Mouse (Mus musculus): Measurements from ENCODE around the gene Map7.
A peak's percentile ranks its signal among the peaks of the same experiment; 100 is the strongest.

Map7 gene

DNA sequence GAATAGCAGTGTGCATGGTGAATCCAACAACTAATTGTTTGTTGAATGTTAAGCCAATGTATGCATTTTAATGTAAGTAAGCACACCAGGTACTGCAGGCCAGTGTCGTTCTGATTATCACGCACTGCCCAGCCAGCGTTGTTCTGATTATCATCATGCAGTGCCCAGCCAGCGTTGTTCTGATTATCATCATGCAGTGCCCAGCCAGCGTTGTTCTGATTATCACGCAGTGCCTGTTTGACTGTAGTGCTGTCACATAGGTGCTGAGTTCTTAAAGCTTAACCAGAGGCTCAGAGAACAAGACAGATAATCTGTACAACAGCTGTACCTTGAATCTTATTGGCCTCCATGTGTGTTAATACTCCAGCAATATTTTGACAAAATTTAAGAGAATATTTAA is 88.0 kb downstream of the Map7 start:
- no peak for DNase-seq

DNA sequence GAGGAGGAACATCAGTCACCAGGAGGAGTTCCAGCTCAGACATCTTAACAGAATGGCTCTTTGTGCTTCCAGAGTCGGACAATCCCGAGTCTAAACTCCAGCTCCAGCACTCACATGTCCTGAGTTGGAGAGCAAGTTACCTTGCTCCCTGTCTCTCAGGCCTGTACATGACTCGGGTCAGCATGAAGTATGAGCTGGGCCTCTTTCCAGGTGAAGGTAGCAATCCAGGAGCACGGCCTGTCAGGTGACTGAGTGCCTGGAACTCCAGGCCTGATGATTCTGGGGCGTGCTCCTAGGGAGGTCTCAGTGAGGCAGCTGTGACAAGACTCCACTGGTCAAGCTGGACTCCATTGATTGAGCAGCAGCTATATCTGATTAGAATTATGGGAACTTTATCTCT is 90.0 kb downstream of the Map7 start:
- DNase-seq, result no peak

DNA sequence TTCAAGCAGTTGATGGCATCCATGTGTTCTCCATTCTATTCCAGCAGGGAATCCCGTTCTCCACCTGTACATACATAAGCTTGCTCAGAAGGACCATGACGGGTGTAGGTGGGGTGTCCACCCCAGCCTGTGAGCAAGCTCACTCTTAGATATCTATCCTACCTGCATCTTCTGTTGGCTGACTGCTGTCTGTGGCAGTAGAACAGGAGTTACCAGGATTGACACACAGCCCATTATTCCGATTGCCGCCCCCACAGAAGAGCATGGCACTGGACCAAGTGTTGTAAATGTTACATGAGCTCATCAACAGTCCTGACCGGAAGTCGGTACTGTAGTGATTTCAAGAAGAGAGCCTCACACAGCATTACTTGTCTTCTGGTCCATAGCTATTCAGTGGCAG is 92.6 kb downstream of the Map7 start:
- DNase-seq, result peak; percentile 82

DNA sequence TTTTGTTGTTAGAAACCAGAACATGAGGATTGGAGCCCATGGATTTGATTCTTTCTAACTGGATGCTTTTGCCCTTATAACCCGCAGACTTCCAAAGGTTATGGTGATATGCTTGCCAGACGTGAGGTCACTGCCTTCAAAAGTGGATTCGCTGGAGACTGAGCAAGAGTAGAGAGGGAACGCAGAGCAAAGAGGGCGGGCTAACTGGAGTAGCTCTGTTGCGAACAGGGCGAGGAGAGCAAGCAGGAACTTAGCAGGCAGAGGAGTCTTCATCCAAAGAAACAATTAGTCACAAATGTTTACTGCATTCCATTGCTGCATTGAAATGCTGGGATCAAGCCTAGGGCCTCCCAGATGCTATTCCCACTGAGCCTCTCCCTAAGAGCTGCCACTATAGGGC is 95.0 kb downstream of the Map7 start:
- no peak for DNase-seq

DNA sequence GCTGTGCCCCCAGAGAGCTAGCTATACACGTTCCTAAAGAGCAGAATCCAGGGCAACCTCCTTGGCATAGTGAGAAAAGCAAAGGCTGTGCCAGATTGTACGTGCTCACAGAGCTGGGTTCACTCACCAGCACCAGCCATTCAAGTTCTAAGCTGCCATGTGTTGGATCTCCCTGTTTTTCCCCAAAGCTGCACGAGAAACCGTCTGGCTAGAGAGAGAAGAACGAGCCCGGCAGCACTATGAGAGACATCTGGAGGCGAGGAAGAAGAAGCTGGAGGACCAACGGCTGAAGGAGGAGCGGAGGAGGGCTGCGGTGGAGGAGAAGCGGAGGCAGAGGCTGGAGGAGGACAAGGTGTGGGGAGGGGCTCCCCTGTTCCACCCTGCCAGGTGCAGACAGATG is 96.8 kb downstream of the Map7 start:
- no peak for DNase-seq

DNA sequence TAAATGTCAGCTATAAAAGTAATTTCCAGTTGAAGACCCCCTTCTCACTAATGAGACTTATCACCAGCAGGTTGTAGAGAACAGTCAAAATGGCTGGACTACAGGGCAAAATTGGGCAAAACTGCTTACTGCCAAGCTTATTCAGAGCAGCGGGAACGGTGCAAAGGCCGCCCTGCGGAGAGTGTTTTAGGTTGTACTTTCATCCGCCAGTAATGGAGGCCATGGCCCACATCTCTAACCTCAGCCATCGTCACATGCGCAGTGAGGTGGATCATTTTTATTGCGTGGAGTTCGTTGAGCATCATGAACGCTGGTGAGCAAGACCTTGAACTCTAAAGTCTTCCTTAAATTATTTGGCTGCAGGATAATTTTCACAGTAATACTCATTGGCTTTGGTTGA is 100.8 kb downstream of the Map7 start:
- DNase-seq, result no peak

DNA sequence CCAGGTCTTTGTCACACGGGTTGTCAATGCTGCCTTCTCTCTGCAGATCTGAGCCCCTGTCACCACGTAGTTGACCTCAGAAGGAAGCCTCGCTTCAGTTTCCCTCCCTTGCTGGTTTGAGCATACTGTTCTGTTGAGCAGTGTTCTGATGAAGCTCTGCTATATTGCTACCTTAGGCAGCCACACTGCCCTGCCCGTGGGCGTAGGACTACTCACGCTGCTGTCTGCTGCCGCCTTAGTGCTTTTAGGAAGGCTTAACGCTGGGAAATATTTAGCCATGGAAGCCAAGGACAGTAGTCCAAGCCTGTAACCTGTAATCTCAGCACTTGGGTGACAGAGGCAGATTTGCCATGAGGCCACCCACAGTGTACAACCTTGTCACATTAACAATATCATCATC is 107.3 kb downstream of the Map7 start:
- no peak for DNase-seq

DNA sequence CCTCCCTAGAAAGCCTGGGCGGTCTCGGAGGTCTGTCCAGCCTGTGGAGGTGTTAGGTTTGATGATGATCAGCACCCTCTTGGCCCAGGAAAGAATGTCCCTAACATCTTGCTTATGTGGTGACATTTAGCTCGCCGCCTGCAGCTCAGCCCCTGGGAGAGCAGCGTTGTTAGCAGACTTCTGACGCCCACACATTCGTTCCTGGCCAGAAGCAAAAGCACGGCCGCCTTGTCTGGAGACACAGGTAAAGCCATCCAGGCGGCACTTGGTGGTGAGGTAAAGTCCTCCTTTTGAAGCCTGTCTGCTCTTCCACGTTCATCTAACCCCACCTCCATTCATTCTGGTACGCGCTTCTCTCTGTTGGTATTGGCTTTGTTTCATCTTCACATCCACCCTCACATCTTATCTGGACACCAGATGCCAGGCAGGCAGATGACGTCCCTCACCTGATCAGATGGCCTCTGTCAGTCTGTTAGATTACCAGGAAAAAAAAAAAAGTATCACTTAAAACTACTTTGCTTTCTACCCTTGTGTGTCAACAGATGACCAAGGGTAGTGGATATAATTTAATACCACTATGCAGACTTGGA is 108.9 kb downstream of the Map7 start:
- DNase-seq, result peak; percentile 74

DNA sequence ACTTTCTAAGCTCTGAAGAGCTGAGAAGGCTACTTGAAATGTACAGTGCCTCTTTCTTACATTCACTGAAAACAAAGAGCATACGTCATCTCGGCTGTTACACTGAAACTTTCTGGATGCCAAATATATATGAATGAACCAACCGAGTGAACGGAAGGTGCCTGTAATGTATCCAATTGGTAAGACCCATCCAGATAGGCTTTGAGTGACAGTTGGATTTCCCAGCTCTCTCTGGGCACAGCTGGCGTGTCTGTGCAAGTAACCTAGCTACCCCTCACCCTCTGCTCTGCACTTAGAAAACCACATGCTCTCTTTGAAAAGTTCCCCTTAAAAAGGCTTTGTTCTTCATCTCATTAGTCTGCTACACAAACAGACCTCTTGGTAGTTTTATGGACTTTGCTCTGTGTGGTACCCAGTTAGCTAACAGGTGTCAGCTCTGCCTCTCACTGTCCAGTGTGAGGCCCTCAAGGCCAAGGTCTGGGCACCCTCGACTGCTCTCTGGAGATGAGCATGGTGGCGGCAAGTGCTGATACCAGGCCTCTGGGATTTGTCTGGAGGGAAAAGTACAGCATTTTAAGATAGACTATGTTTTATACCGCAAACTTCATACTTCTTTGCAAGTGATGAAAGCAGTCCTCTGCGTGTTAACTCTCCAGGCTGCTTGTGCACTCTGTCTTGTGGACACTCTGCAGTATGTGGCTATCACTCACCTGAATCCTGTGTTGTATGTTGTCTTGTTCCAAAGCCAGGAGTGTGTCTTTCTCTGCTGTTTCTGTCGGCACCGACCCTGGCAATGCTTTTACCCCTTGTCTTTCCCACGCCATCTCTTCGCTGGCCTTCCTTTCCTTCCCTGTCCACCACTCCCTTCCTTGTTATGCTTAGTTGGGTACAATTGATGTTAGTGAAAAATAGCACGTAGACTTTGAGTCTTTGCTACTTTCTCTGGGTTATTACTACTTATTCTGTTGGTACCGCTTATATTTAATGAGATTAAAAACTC is 109.8 kb downstream of the Map7 start:
- peak; percentile 76 for DNase-seq

DNA sequence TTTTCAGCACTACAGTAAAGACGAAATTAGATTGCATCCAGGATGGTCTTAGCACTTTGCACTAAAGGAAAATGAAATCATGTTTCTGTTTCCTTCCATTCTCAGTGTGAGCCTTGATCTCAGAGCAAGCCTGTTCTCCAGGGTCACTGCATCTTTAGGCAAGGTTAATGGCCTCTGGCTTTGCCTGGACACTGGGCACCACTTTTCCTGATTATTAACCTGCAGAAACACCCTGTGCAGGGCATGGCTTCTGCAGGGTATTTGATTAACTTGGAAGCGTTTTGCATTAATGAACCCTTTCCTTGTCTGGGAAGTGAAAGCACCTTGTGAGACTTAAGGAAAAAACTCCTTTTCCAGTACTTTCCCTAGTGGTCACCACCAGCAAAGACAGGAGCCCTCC is 111.2 kb downstream of the Map7 start:
- no peak for DNase-seq

DNA sequence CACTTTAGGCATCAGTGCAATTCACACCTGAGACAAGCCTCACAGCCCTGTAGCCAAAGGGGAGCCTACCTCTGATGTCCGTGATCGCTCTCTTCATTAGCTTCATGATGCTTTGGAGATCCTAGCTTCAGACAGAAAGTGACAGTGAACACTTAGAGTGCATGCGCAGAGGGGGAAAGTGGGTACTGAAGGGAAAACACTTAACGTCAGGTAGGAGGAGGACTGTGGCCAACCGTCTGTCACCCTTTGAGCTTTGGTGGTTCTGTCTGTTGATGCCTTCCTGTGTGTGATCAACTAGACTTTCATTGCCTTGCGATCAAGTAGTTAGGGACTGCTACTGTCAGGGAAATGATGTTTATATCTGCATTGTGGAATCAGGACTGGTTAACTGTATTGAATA is 114.6 kb downstream of the Map7 start:
- DNase-seq, result no peak

DNA sequence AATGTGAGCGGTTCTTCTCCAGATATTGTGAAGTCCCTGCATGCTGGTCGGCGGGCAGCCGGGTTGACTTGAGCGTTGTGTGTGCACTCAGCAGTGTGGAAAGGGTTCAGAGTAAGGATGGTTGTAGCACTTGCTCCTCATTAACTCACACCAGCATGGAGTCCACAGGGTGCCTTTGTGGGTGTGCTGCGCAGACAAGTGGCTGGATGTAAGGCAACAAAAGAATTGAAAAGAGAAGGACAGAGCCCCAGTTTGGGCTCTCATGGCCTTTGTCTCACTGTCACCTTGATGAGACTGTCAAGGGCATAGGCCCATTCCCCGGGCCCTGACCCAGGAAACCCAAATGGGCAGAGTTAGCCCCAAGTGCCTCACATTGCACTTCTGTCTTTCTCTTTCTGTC is 116.2 kb downstream of the Map7 start:
- no peak for DNase-seq

DNA sequence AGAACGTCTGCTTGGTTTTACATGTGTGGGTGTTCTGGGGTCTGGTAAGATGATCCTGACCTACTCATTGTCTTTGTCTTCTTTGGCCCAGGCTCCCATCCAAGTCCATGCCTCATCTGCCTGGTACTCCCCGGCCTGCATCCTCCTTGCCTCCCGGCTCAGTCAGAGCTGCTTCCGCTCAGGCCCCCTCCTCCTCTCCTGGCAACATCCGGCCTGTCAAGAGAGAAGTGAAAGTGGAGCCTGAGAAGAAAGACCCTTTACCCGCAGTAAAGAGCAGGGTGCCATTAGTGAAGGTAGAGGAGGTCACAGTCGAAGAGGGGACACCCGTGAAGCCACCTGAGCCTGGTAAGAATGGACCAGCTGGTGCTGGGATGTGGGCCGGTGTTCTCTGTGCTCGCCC is 118.8 kb downstream of the Map7 start:
- DNase-seq, result no peak

DNA sequence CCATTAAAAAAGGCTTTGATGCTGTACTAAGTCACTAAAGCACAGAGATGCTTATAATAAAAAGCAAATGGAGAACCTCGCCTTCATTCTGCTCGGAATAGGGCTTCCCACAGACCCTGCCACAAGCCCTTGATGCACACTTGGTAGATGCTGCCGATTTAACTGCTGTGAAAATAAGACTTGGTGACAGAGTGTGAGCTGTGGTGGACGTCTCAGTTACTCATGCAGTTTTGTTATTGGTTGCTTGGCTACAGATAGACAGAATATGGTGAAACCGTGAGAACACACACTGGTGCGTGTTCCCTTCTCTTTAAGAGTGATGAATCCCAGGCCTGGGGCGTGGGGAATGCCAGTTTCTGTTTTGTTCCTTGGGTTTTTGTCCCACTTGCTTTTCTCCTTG is 120.7 kb downstream of the Map7 start:
- no peak for DNase-seq

DNA sequence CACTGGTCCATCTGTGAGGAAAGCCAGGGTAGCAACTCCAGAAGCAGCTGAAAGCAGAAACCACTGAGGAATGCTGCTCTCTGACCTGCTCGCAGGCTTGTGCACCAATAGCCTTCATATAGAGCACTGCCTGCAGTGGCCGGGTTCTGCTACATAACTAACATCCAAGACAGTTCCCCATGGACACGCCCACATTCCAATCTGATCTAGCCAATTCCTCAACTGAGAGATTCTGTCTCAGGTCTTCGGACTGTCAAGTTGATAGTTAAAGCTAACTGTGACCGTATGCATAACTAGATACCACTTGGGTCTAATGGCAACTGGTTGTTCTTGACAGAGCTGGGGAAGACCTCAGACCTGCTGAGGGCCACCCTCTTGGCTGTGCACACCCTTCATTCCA is 124.1 kb downstream of the Map7 start:
- DNase-seq, result peak; percentile 74

DNA sequence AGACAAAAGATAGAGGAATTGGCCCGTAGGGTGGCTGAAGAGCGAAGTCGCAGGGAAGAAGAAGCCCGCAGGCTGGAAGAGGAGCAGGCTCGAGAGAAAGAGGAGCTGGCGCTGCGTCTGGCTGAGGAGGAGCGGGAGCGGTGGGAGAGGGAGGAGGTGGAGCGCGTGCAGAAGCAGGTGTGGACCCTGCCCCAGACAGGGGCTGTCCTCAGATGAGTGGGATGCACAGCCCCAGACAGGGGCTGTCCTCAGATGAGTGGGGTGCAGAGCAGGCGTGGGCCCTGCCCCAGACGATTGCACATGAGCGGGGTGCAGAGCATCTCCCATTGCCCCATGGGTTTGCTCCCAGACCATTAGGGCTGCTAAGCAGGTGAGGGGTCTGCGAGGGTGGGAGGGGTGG is 125.0 kb downstream of the Map7 start:
- DNase-seq, result peak; percentile 86

DNA sequence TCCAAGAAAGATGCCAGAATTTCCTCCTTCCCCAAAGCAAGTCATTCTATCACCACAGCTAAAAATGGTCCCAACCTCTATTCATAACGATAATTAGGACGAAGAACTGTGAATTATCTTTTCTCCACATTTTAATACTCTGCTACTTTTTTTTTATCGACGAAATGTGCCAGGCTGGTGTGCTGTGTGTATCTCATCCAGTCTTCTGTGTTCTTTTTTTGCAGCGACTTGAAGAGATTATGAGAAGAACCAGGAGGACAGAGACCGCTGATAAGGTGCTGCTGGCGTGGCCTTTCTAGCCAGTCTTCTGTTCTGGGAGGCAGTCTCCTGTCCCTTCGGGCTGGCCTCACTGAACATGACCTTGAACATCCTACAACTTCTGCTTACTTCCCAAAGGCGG is 125.8 kb downstream of the Map7 start:
- no peak for DNase-seq

DNA sequence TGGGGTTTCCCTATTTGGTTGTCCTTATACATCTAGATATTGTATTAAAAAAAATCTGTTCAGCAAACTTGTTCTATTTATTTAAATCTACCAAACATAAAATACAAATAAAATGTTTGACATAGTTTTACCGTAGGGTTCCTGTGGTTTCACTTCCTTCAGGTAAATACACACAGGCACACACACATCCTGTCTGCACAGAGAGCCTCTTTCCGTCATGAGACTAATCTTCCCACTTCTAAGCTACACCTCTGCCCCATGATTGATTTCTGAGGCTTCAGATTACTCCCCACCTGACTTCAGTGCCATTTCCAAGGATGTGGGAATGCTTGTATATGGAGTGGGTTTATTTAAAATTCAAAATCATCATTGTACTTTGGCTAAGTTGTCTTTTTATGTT is 133.2 kb downstream of the Map7 start:
- no peak for DNase-seq

DNA sequence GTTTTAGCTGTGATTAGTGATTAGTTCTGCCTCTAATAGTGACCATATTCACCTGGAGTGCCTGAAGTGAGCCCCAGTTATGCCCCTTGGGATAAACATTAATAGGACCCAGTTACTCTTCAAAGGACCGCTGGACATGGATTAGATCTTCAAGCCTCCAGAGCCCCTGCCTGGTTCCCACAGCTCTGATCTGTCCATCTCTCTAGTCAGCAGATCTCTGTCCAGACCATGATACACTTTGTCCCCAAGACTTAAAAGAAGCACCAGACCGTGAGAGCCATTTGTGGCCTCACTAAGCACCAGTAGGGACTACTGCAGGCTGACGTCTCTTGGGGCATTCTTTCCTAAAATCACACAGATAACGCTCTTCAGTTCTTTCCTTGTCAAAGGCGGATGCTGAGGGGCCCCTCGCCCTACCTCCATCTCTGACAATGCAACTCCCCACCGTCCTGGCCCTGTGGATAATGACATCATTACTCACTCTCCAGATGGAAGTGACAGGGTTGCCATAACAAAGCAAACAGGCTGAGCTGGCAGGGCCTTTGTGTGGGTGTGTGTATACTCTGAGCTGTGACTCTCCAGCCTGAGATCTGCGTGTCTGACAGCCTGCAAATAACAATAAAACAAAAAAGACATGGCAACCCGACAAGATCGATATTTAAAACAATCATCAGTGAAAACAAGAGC is 137.2 kb downstream of the Map7 start:
- DNase-seq, result peak; percentile 92

DNA sequence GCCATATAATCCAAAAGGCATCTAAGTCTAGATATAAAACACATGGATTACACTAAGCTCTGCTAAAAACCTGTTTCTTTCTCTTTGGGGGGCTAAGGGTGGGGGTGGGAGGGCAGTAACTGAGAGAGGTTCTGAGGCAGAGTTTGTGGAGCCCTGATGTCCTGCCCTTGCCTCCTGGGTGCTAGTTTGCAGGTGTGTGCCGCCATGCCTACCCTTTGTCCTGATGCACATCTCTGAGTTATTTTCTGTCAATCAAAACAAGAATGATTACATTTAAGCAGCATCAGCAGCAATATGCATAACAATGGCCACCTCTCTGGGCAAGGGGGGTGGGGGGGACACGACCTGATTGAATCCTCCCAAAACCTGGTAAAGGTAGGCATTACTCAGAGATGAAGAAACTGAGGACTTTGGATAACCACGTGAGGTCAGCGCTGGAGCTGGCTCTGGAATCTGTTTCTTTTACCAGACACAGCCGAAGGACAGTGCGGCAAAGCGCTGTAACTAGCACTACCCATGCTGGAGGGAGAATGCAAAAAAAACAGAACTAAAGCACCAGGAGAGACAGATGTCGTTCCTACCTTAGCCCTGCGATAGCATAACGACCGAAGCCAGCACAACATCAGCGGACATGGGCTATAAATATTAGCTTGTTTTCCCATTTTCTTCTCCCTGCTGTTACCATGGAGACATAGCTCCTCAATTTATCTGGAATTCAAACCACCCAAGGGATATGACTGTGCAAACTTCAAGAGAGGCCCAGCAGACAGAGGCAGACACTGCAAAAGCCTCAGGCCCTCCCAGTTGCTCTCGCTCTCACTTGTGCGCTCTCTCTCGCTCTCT is 137.9 kb downstream of the Map7 start:
- no peak for DNase-seq

DNA sequence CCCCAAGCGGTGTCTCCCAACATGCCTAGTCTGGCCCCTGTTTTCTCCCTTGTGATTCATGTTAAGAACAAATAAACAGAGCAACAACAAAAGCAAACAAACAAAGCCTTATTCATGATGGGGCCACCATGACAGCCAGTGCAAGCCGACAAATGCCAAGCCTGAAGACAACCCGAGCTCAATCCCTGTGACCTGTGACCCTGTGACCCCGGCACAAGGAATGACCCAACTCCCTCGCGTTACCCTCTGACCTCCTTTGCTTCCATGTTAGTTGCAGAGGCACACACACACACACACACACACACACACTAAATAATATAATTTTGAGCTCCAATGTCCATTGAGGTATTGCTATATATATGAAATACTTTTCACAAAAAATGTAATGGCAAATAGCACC is 139.1 kb downstream of the Map7 start:
- DNase-seq, result no peak

DNA sequence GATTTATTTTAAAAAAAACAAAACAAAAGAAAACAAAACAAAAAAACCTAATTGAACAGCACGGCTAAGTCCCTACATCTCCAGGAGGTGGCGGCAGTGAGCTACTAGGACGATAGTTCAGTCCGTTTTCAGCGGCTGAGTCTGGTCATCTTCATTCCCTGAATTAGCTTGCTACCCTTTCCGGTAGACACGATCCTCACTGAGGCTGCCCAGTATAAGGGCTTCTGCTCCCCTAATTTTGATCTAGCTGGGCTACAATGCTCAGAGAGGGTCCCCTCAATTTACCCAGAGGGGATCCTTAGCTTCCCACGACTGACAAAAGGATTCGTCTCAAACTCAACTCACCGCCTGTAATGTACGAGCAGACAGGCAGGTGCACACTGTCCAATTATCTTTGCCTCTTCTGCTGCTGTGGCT is 142.2 kb downstream of the Map7 start:
- peak; percentile 93 for DNase-seq

DNA sequence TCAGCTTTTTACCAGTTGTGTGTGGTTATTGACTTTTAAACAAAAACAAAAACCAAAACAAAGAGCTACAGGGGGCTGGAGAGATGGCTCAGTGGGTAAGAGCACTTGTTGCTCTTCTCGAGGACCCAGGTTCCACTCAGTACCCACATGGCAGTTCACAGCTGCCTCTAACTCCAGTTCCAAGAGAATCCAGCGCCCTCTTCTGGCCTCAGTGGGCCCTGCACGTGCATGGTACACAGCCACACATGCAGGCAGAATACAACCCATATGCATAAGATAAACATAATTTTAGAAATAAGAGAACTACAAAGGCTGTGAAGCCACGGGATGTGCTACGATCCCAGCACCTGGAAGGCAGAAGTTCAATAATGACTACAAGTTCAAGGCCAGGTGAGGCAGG is 147.7 kb downstream of the Map7 start:
- no peak for DNase-seq
